Mouse (Mus musculus) left cerebral cortex, adult 9 months (tissue): ENCODE data around the gene Olig3.
"Not testable (repeated sequence)": the region's sequence is repeated elsewhere in the genome, so short reads cannot be mapped to it uniquely, and the experiment has no call there.

Source experiments
- DNase-seq, 2 experiments: peaks; one replicate each; pipeline ENCODE4 v3.0.0; 2022; ENCODE audit warnings: low spot score in 2 of 2

Gene Olig3

GRCm38 (mm10) chr10:19361539-19362293 is 5.4 kb downstream of the Olig3 start:
- no peak for DNase-seq

GRCm38 (mm10) chr10:19362294-19362590 is 5.9 kb downstream of the Olig3 start:
- DNase-seq, result no peak

GRCm38 (mm10) chr10:19362861-19363260 is 6.5 kb downstream of the Olig3 start:
- DNase-seq, result no peak

GRCm38 (mm10) chr10:19363365-19363764 is 7.0 kb downstream of the Olig3 start:
- DNase-seq, result no peak

- no peak for DNase-seq
Measured at GRCm38 (mm10) chr10:19369143-19369542, 12.8 kb downstream of the Olig3 start.

- no peak for DNase-seq
Measured at GRCm38 (mm10) chr10:19370146-19370545, 13.8 kb downstream of the Olig3 start.

- DNase-seq, result no peak
Measured at GRCm38 (mm10) chr10:19372263-19372662, 15.9 kb downstream of the Olig3 start.

- no peak for DNase-seq
Measured at GRCm38 (mm10) chr10:19373797-19374196, 17.5 kb downstream of the Olig3 start.

- no peak for DNase-seq
Measured at GRCm38 (mm10) chr10:19374311-19374710, 18.0 kb downstream of the Olig3 start.

GRCm38 (mm10) chr10:19375838-19376237 is 19.5 kb downstream of the Olig3 start:
- DNase-seq, result no peak

GRCm38 (mm10) chr10:19380971-19381370 is 24.6 kb downstream of the Olig3 start:
- DNase-seq, result not testable (repeated sequence)

GRCm38 (mm10) chr10:19384176-19384575 is 27.8 kb downstream of the Olig3 start:
- no peak for DNase-seq

- DNase-seq, result no peak
Measured at GRCm38 (mm10) chr10:19391819-19392218, 35.5 kb downstream of the Olig3 start.

- no peak for DNase-seq
Measured at GRCm38 (mm10) chr10:19396485-19397137, 40.3 kb downstream of the Olig3 start.

- DNase-seq, result no peak
Measured at GRCm38 (mm10) chr10:19397396-19397795, 41.1 kb downstream of the Olig3 start.

GRCm38 (mm10) chr10:19401136-19401535 is 44.8 kb downstream of the Olig3 start:
- no peak for DNase-seq

GRCm38 (mm10) chr10:19404401-19404800 is 48.1 kb downstream of the Olig3 start:
- DNase-seq, result no peak

- no peak for DNase-seq
Measured at GRCm38 (mm10) chr10:19405959-19406358, 49.6 kb downstream of the Olig3 start.

GRCm38 (mm10) chr10:19407168-19407567 is 50.8 kb downstream of the Olig3 start:
- DNase-seq, result no peak
